Mouse (Mus musculus) MEL (cell line): ENCODE data around the gene Neo1. TPM values are rescaled to one million over a fixed set of nuclear protein-coding genes. Genes with fewer than 3 reads are reported as not detected.

Experiments
- DNase-seq: peaks from one replicate; pipeline ENCODE4 v3.0.0; 2011; ENCODE audit warnings: low read depth, low spot score
- H3K27ac ChIP-seq: 2 replicates; pipeline ENCODE4 v1.5.1; 2012; ENCODE audit warnings: low read depth, mild to moderate bottlenecking, control low read depth, low read length, moderate library complexity; ENCODE audit not compliant: control insufficient read depth
- H3K27me3 ChIP-seq, 2 experiments: fragments of 150-350 bp in 1 of 2; sonication (generic) in 1 of 2; 2 replicates each; pipeline ENCODE4 v1.6.1; 2012; ENCODE audit warnings: low read length in 2 of 2, mild to moderate bottlenecking in 2 of 2, improper control_type of control experiment in 1 of 2, moderate library complexity in 1 of 2; ENCODE audit not compliant: insufficient read depth in 2 of 2, control insufficient read depth in 1 of 2
- H3K36me3 ChIP-seq, 2 experiments: 2 replicates each; pipeline ENCODE4 v1.6.1; 2012 to 2014; ENCODE audit warnings: low read length in 2 of 2, improper control_type of control experiment in 1 of 2, inconsistent platforms in 1 of 2, mild to moderate bottlenecking in 1 of 2; ENCODE audit not compliant: insufficient read depth in 2 of 2, control insufficient read depth in 1 of 2
- H3K4me1 ChIP-seq, 2 experiments: fragments of 150-350 bp in 1 of 2; sonication (generic) in 1 of 2; 2 replicates each; pipeline ENCODE4 v1.6.1; 2012; ENCODE audit warnings: low read length in 2 of 2, improper control_type of control experiment in 1 of 2, mild to moderate bottlenecking in 1 of 2; ENCODE audit not compliant: insufficient read depth in 2 of 2, control insufficient read depth in 1 of 2
- H3K4me3 ChIP-seq, 2 experiments: fragments of 150-350 bp in 1 of 2; sonication (generic) in 1 of 2; 2 replicates each; pipeline ENCODE4 v1.5.1; 2012; ENCODE audit warnings: low read depth in 2 of 2, low read length in 2 of 2, mild to moderate bottlenecking in 2 of 2, moderate library complexity in 2 of 2, control low read depth in 1 of 2, improper control_type of control experiment in 1 of 2; ENCODE audit not compliant: control insufficient read depth in 1 of 2, insufficient read depth in 1 of 2
- H3K79me2 ChIP-seq: 2 replicates; pipeline ENCODE4 v1.6.1; 2012; ENCODE audit warnings: mild to moderate bottlenecking, low read length, moderate library complexity; ENCODE audit not compliant: control insufficient read depth, poor library complexity, insufficient read depth
- H3K9ac ChIP-seq: 2 replicates; pipeline ENCODE4 v1.6.1; 2012; ENCODE audit warnings: low read depth, mild to moderate bottlenecking, control low read depth, low read length, moderate library complexity; ENCODE audit not compliant: control insufficient read depth, poor library complexity, severe bottlenecking
- H3K9me3 ChIP-seq: fragments of 150-350 bp; sonication (generic); replicated peaks from 2 replicates; pipeline ENCODE4 v1.6.1; 2012; ENCODE audit warnings: mild to moderate bottlenecking, low read length, improper control_type of control experiment, moderate library complexity; ENCODE audit not compliant: insufficient read depth
- BHLHE40 ChIP-seq: IDR thresholded peaks from 2 replicates; pipeline ENCODE4 v1.6.1; 2012; ENCODE audit warnings: low read depth, mild to moderate bottlenecking, inconsistent platforms, low read length, improper control_type of control experiment, borderline replicate concordance
- CTCF ChIP-seq, 3 experiments: IDR thresholded peaks in 2 of 3; conservative IDR thresholded peaks in 1 of 3; 2 replicates each; pipeline ENCODE4 v1.5.1; 2011 to 2012; ENCODE audit warnings: low read length in 3 of 3, low read depth in 2 of 3, mild to moderate bottlenecking in 2 of 3, improper control_type of control experiment in 1 of 3, inconsistent platforms in 1 of 3, mixed read lengths in 1 of 3, moderate library complexity in 1 of 3; ENCODE audit not compliant: control insufficient read depth in 1 of 3, insufficient read depth in 1 of 3, poor library complexity in 1 of 3, severe bottlenecking in 1 of 3
- ELF1 ChIP-seq: IDR thresholded peaks from 2 replicates; pipeline ENCODE4 v1.6.1; 2014; ENCODE audit warnings: low read depth, mild to moderate bottlenecking, inconsistent platforms, low read length, improper control_type of control experiment, moderate library complexity
- EP300 ChIP-seq, 2 experiments: IDR thresholded peaks; 2 replicates each; pipeline ENCODE4 v1.6.1; 2011; ENCODE audit warnings: improper control_type of control experiment in 2 of 2, low read length in 2 of 2, low read depth in 1 of 2, mild to moderate bottlenecking in 1 of 2
- ETS1 ChIP-seq: IDR thresholded peaks from 2 replicates; pipeline ENCODE4 v1.6.1; 2012; ENCODE audit warnings: low read depth, mild to moderate bottlenecking, inconsistent platforms, low read length, improper control_type of control experiment, moderate library complexity
- GABPA ChIP-seq: IDR thresholded peaks from 2 replicates; pipeline ENCODE4 v1.6.1; 2012; ENCODE audit warnings: low read depth, mild to moderate bottlenecking, inconsistent platforms, low read length, improper control_type of control experiment, moderate library complexity
- GATA1 ChIP-seq: IDR thresholded peaks from 2 replicates; pipeline ENCODE4 v1.6.1; 2011; ENCODE audit warnings: low read depth, low read length, improper control_type of control experiment
- HCFC1 ChIP-seq: IDR thresholded peaks from 2 replicates; pipeline ENCODE4 v1.6.1; 2012; ENCODE audit warnings: low read depth, mild to moderate bottlenecking, inconsistent platforms, low read length, improper control_type of control experiment, moderate library complexity
- MAFK ChIP-seq: IDR thresholded peaks from 2 replicates; pipeline ENCODE4 v1.6.1; 2011; ENCODE audit warnings: low read depth, mild to moderate bottlenecking, low read length, improper control_type of control experiment, borderline replicate concordance
- MAZ ChIP-seq: IDR thresholded peaks from 2 replicates; pipeline ENCODE4 v1.6.1; 2012; ENCODE audit warnings: low read depth, mild to moderate bottlenecking, inconsistent platforms, low read length, improper control_type of control experiment
- NELFE ChIP-seq: IDR thresholded peaks from 2 replicates; pipeline ENCODE4 v1.6.1; 2011; ENCODE audit warnings: low read depth, low read length, improper control_type of control experiment
- POLR2A ChIP-seq, 2 experiments: IDR thresholded peaks; 2 replicates each; pipeline ENCODE4 v1.6.1; 2011 to 2012; ENCODE audit warnings: low read length in 2 of 2, mild to moderate bottlenecking in 2 of 2, control low read depth in 1 of 2, improper control_type of control experiment in 1 of 2, low read depth in 1 of 2, moderate library complexity in 1 of 2; ENCODE audit not compliant: control insufficient read depth in 1 of 2, insufficient read depth in 1 of 2, poor library complexity in 1 of 2
- RAD21 ChIP-seq: IDR thresholded peaks from 2 replicates; pipeline ENCODE4 v1.6.1; 2011; ENCODE audit warnings: mild to moderate bottlenecking, low read depth, low read length, improper control_type of control experiment
- RCOR1 ChIP-seq: IDR thresholded peaks from 2 replicates; pipeline ENCODE4 v1.6.1; 2012; ENCODE audit warnings: low read depth, mild to moderate bottlenecking, inconsistent platforms, low read length, improper control_type of control experiment
- SIN3A ChIP-seq: IDR thresholded peaks from 2 replicates; pipeline ENCODE4 v1.6.1; 2012; ENCODE audit warnings: low read length, improper control_type of control experiment, inconsistent platforms
- TAL1 ChIP-seq: IDR thresholded peaks from 2 replicates; pipeline ENCODE4 v1.6.1; 2012; ENCODE audit warnings: mild to moderate bottlenecking, inconsistent platforms, low read length, moderate library complexity, mixed read lengths
- TBP ChIP-seq: IDR thresholded peaks from 2 replicates; pipeline ENCODE4 v1.8.0; 2011; ENCODE audit warnings: low read depth, low read length, improper control_type of control experiment
- TCF12 ChIP-seq: IDR thresholded peaks from 2 replicates; pipeline ENCODE4 v1.6.1; 2014; ENCODE audit warnings: low read depth, mild to moderate bottlenecking, inconsistent platforms, low read length, improper control_type of control experiment, moderate library complexity
- ZKSCAN1 ChIP-seq: IDR thresholded peaks from 2 replicates; pipeline ENCODE4 v1.6.1; 2012; ENCODE audit warnings: low read depth, mild to moderate bottlenecking, inconsistent platforms, low read length, improper control_type of control experiment, moderate library complexity
- ZNF384 ChIP-seq: IDR thresholded peaks from 2 replicates; pipeline ENCODE4 v1.6.1; 2012; ENCODE audit warnings: low read depth, mild to moderate bottlenecking, inconsistent platforms, low read length, improper control_type of control experiment
- polyA plus RNA-seq, 2 experiments: library from polyadenylated mRNA; stranded (reverse) in 1 of 2; unstranded in 1 of 2; fragments of >175 nt in 1 of 2; fragments of >200 nt in 1 of 2; gene quantifications; 2 replicates each; pipeline versions ENCODE4 v1.2.1 to v1.2.4; 2012; ENCODE audit warnings: low replicate concordance in 2 of 2, low read depth in 1 of 2; ENCODE audit not compliant: insufficient read length in 2 of 2, insufficient read depth in 1 of 2, missing spikeins in 1 of 2
- total RNA-seq: library from RNA; depleted of rRNA; stranded (reverse); fragments of 300-350 nt; gene quantifications from 2 replicates; pipeline ENCODE4 v1.2.3, GENCODE M21; 2012

Neo1 gene
- total and polyA plus RNA-seq, 3 experiments = 0.04 to 0.08 TPM; not detected in 1

- H3K9ac ChIP-seq = no peak overlapping the region
- H3K36me3 ChIP-seq = no peaks in the 10 kb centered on the region
- no peaks in the 10 kb centered on the region for H3K9me3 ChIP-seq
- no peaks in the 10 kb centered on the region for H3K4me1 ChIP-seq
- H3K27me3 ChIP-seq = peaks cover 10 to 21% of the 10 kb centered on the region in 2 experiments
- TF ChIP-seq POLR2A (IDR thresholded peaks at IDR 0.05; ENCODE audit: control insufficient read depth in 1 of 2, insufficient read depth in 1 of 2, low read depth in 1 of 2, low read length in 2 of 2, poor library complexity in 1 of 2) = no peak
- no peak for TF ChIP-seq NELFE
- TF ChIP-seq HCFC1 = no peak
- TF ChIP-seq CTCF (IDR thresholded peaks at IDR 0.05 in 2 of 3, conservative IDR thresholded peaks at IDR 0.05 in 1 of 3; ENCODE audit: control insufficient read depth in 1 of 3, insufficient read depth in 1 of 3, low read depth in 2 of 3, low read length in 3 of 3, poor library complexity in 1 of 3, severe bottlenecking in 1 of 3) = no peak
- TF ChIP-seq MAFK = no peak
- TF ChIP-seq SIN3A = no peak
- no peak for TF ChIP-seq TCF12
- TF ChIP-seq GATA1 = no peak
- no peak for TF ChIP-seq GABPA
- TF ChIP-seq, all 39 proteins: peak for 0
- H3K79me2 ChIP-seq = no peaks in the 10 kb centered on the region
- DNase-seq = no peak
- no peak overlapping the region for H3K4me3 ChIP-seq
- H3K27ac ChIP-seq = no peak overlapping the region
These were observed 29.5 kb upstream of the Neo1 start for GRCm38 (mm10) chr9:59065616-59066301.

- H3K36me3 ChIP-seq = no peaks in the 10 kb centered on the region
- H3K4me3 ChIP-seq = no peak overlapping the region
These were observed 26.2 kb upstream of the Neo1 start for GRCm38 (mm10) chr9:59062409-59062808.

GRCm38 (mm10) chr9:59060026-59060605 is 23.9 kb upstream of the Neo1 start:
- H3K27me3 ChIP-seq = peaks cover 18 to 19% of the 10 kb centered on the region in 2 experiments
- no peak overlapping the region for H3K9ac ChIP-seq
- H3K4me3 ChIP-seq = no peak overlapping the region
- no peak for TF ChIP-seq TAL1
- no peak for TF ChIP-seq ETS1
- TF ChIP-seq MAZ = no peak
- TF ChIP-seq RAD21 = no peak
- no peak for TF ChIP-seq RCOR1
- no peak for TF ChIP-seq BHLHE40
- TF ChIP-seq ZNF384 = no peak
- no peak for TF ChIP-seq ELF1
- no peak for TF ChIP-seq ZKSCAN1
- TF ChIP-seq NELFE = no peak
- H3K79me2 ChIP-seq = no peaks in the 10 kb centered on the region
- no peak overlapping the region for H3K27ac ChIP-seq
- no peaks in the 10 kb centered on the region for H3K4me1 ChIP-seq
- no peak for DNase-seq
- no peaks in the 10 kb centered on the region for H3K9me3 ChIP-seq
- no peaks in the 10 kb centered on the region for H3K36me3 ChIP-seq

More at GRCm38 (mm10) chr9:59062409-59062808, 26.2 kb upstream of the Neo1 start:
- DNase-seq = no peak
- TF ChIP-seq EP300 (IDR thresholded peaks at IDR 0.05; ENCODE audit: low read depth in 1 of 2, low read length in 2 of 2) (no peak), BHLHE40 (no peak), TBP (no peak), GABPA (no peak)
- H3K27ac ChIP-seq = no peak overlapping the region
- H3K4me1 ChIP-seq = no peaks in the 10 kb centered on the region
- H3K9me3 ChIP-seq = no peaks in the 10 kb centered on the region
- peaks cover 14 to 21% of the 10 kb centered on the region in 2 experiments for H3K27me3 ChIP-seq
- H3K9ac ChIP-seq = no peak overlapping the region
- H3K79me2 ChIP-seq = no peaks in the 10 kb centered on the region
